Mouse (Mus musculus) neural tube, embryonic 14.5 days (tissue): ENCODE measurements around the gene Spdef. TPM values are rescaled to one million over a fixed set of nuclear protein-coding genes. Genes with fewer than 3 reads are reported as not detected.
A peak's percentile ranks its signal among the peaks of the same experiment; 100 is the strongest.

Experiments used
- ATAC-seq: fragments of 200-750 bp; cut with Nextera tagmentation; 2 replicates; pipeline ENCODE4 v1.8.0; 2017; ENCODE audit warnings: low read depth, mild to moderate bottlenecking, moderate TSS enrichment, moderate library complexity
- H3K27ac ChIP-seq: fragments of 300-500 bp; sonication (generic); 2 replicates; pipeline ENCODE4 v1.5.1; 2014; ENCODE audit warnings: low read depth, mild to moderate bottlenecking, control low read depth, low read length, moderate library complexity, mixed read lengths
- H3K27me3 ChIP-seq: fragments of 300-500 bp; sonication (generic); 2 replicates; pipeline ENCODE4 v1.6.1; 2014; ENCODE audit warnings: low read length; ENCODE audit not compliant: control insufficient read depth, insufficient read depth
- H3K36me3 ChIP-seq: fragments of 300-500 bp; sonication (generic); 2 replicates; pipeline ENCODE4 v1.6.1; 2014; ENCODE audit warnings: low read length, mixed read lengths; ENCODE audit not compliant: control insufficient read depth, insufficient read depth
- H3K4me1 ChIP-seq: fragments of 300-500 bp; sonication (generic); 2 replicates; pipeline ENCODE4 v1.6.1; 2014; ENCODE audit warnings: low read length; ENCODE audit not compliant: control insufficient read depth, insufficient read depth
- H3K4me2 ChIP-seq: fragments of 300-500 bp; sonication (generic); 2 replicates; pipeline ENCODE4 v1.6.1; 2014; ENCODE audit warnings: mild to moderate bottlenecking, low read depth, low read length, control low read depth
- H3K4me3 ChIP-seq: fragments of 300-500 bp; sonication (generic); 2 replicates; pipeline ENCODE4 v1.5.1; 2014; ENCODE audit warnings: low read depth, low read length, control low read depth, mixed read lengths
- H3K9ac ChIP-seq: fragments of 300-500 bp; sonication (generic); replicated peaks from 2 replicates; pipeline ENCODE4 v1.6.1; 2014; ENCODE audit warnings: low read depth, mild to moderate bottlenecking, control low read depth, low read length, mixed read lengths
- H3K9me3 ChIP-seq: fragments of 300-500 bp; sonication (generic); 2 replicates; pipeline ENCODE4 v1.6.1; 2016; ENCODE audit warnings: low read length; ENCODE audit not compliant: control insufficient read depth
- WGBS: fragments of 180-500 bp; shearing (Covaris S2); extraction: QIAGEN DNeasy Blood & Tissue Kit; methylation state at CpG from one replicate; pipeline ENCODE4 v1.1.7; 2014; 5-methylcytosine and 5-hydroxymethylcytosine counted together
- polyA plus RNA-seq: library from polyadenylated mRNA; unstranded; fragments of >200 nt; fragmentation: Nextera tagmentation; extraction: Ambion mirVana; gene quantifications from 2 replicates; pipeline ENCODE4 v1.2.1, GENCODE M21; 2014

The Spdef gene
- polyA plus RNA-seq, 1 experiment from 2014 or later: 1.3 TPM

- no peaks in the 10 kb centered on the region for H3K9me3 ChIP-seq
- no peak overlapping the region for H3K27ac ChIP-seq
- no peaks in the 10 kb centered on the region for H3K4me1 ChIP-seq
- no peaks in the 10 kb centered on the region for H3K27me3 ChIP-seq
- no peak for ATAC-seq
- no peak overlapping the region for H3K4me2 ChIP-seq
- H3K9ac ChIP-seq: no peak overlapping the region
- no peaks in the 10 kb centered on the region for H3K36me3 ChIP-seq
- no peak overlapping the region for H3K4me3 ChIP-seq
- WGBS: 61% methylated on average over 6 of the region's 6 CpGs
Measured at GRCm38 (mm10) chr17:27701856-27702255, 26.9 kb downstream of the Spdef start.

- no peak overlapping the region for H3K9ac ChIP-seq
- 78% methylated on average over 2 of the region's 2 CpGs for WGBS
Measured at GRCm38 (mm10) chr17:27700812-27701211, 27.9 kb downstream of the Spdef start.

GRCm38 (mm10) chr17:27699641-27700244 is 29.0 kb downstream of the Spdef start:
- Histone ChIP-seq H3K4me2 (no peak overlapping the region), H3K9me3 (no peaks in the 10 kb centered on the region), H3K27me3 (no peaks in the 10 kb centered on the region), H3K4me1 (no peaks in the 10 kb centered on the region), H3K27ac (no peak overlapping the region), H3K4me3 (no peak overlapping the region), H3K9ac (no peak overlapping the region), H3K36me3 (no peaks in the 10 kb centered on the region)
- 86% methylated on average over 17 of the region's 17 CpGs for WGBS
- no peak for ATAC-seq

More at GRCm38 (mm10) chr17:27700812-27701211, 27.9 kb downstream of the Spdef start:
- ATAC-seq: 0 out of 2 replicates have a peak, but pooled peaks have one; percentile 44
- Histone ChIP-seq H3K4me3 (no peak overlapping the region), H3K4me1 (no peaks in the 10 kb centered on the region), H3K27me3 (no peaks in the 10 kb centered on the region), H3K4me2 (no peak overlapping the region), H3K36me3 (no peaks in the 10 kb centered on the region), H3K9me3 (no peaks in the 10 kb centered on the region), H3K27ac (no peak overlapping the region)

GRCm38 (mm10) chr17:27690993-27691693 is 37.6 kb downstream of the Spdef start:
- no peak for ATAC-seq
- Histone ChIP-seq H3K27me3 (no peaks in the 10 kb centered on the region), H3K4me2 (no peak overlapping the region), H3K9me3 (no peaks in the 10 kb centered on the region), H3K36me3 (no peaks in the 10 kb centered on the region), H3K27ac (no peak overlapping the region), H3K4me3 (no peak overlapping the region), H3K4me1 (peaks cover 3% of the 10 kb centered on the region), H3K9ac (no peak overlapping the region)
- WGBS: 67% methylated on average over 14 of the region's 14 CpGs

GRCm38 (mm10) chr17:27686395-27686794 is 42.4 kb downstream of the Spdef start:
- H3K27ac ChIP-seq: no peak overlapping the region
- peaks cover 3% of the 10 kb centered on the region; the same call in 1 of the 2 replicates for H3K27me3 ChIP-seq
- no peaks in the 10 kb centered on the region for H3K9me3 ChIP-seq
- ATAC-seq: no peak
- H3K9ac ChIP-seq: peak overlapping the region; percentile 73; the same call in 1 of the 2 replicates
- WGBS: 54% methylated on average over 5 of the region's 5 CpGs
- H3K4me3 ChIP-seq: peak overlapping the region; percentile 55; the same call in 1 of the 2 replicates
- H3K36me3 ChIP-seq: no peaks in the 10 kb centered on the region
- peaks cover 13% of the 10 kb centered on the region for H3K4me1 ChIP-seq
- H3K4me2 ChIP-seq: peak overlapping the region; percentile 92

- peak; percentile 57 for ATAC-seq
- Histone ChIP-seq H3K4me1 (peaks cover 13% of the 10 kb centered on the region), H3K27ac (no peak overlapping the region), H3K9ac (peak overlapping the region; percentile 73), H3K4me3 (peak overlapping the region; percentile 55), H3K4me2 (peak overlapping the region; percentile 92), H3K27me3 (peaks cover 3% of the 10 kb centered on the region; the same call in 1 of the 2 replicates), H3K9me3 (no peaks in the 10 kb centered on the region), H3K36me3 (no peaks in the 10 kb centered on the region)
- 3% methylated on average over 11 of the region's 11 CpGs for WGBS
Measured at GRCm38 (mm10) chr17:27685550-27685913, 43.2 kb downstream of the Spdef start.

GRCm38 (mm10) chr17:27684886-27685549 is 43.7 kb downstream of the Spdef start:
- Histone ChIP-seq H3K9ac (peak overlapping the region; percentile 73), H3K27ac (peak overlapping the region; percentile 28; the same call in 1 of the 2 replicates), H3K4me3 (peak overlapping the region; percentile 55), H3K9me3 (no peaks in the 10 kb centered on the region), H3K4me2 (peak overlapping the region; percentile 92), H3K36me3 (no peaks in the 10 kb centered on the region), H3K27me3 (peaks cover 3% of the 10 kb centered on the region; the same call in 1 of the 2 replicates), H3K4me1 (peaks cover 13% of the 10 kb centered on the region)
- peak; percentile 69 for ATAC-seq
- under 1% methylated on average over 37 of the region's 53 CpGs for WGBS

- ATAC-seq: peak; percentile 83
- H3K27me3 ChIP-seq: no peaks in the 10 kb centered on the region
- peak overlapping the region; percentile 82 for H3K27ac ChIP-seq
- no peak overlapping the region for H3K9ac ChIP-seq
- no peaks in the 10 kb centered on the region for H3K9me3 ChIP-seq
- H3K36me3 ChIP-seq: no peaks in the 10 kb centered on the region
- 28% methylated on average over 11 of the region's 11 CpGs for WGBS
- no peak overlapping the region for H3K4me3 ChIP-seq
- H3K4me2 ChIP-seq: no peak overlapping the region
- peaks cover 15% of the 10 kb centered on the region for H3K4me1 ChIP-seq
Measured at GRCm38 (mm10) chr17:27678924-27679813, 49.6 kb downstream of the Spdef start.
